8 mouse cellular contexts compared by ENCODE assay signal in the genomic region with DNA sequence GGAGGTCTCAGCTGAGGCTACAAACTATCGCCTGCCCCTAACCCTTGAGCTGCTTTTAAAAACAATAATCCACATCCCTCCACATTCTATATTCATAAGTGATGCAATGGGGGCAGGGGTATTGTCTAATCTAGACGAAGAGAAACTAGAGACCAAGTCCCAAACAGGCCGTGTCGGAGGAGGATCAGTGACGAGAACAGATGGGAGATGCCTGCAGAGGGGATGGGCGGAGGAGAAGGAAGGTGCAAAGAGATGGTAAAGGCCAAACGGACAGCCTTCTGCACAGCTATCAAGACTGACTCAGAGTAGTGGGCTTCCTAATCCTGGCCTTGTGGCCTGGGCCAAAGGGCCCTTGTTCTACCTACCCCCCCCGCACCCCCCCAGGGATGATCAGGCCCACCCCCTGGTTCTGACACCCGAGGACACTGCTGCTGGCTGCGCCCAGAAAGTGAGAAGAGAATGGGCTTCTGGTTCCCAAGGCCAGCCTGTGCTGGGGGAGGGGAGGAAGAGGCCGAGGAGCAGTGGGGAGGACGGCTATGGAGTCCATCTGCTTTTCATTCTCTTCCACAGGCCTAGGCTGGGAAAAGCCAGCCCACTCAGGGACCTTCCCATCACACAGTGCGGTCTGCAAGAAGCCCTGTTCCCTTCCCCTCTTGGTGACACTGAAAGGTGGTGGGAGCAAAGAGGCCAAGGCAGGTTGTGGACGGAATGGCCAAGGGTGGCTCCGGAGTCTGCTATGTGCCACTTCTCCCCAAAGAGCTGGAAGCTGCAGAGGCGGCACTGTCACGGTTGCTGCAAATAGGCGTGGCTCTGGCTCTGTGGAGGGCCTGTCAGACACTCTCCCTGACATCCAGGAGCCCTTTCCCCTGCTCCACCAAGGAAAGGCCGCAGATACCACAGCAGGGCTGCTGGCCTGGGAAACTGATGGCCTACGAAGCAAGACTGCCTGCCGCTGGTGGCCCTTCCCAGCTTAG. TPM values are rescaled to one million over a fixed set of nuclear protein-coding genes. Genes with fewer than 3 reads are reported as not detected.
A peak's percentile ranks its signal among the peaks of the same experiment; 100 is the strongest.
DNase-seq lines count a peak whose midpoint lies in the region; ATAC-seq and TF ChIP-seq lines count a peak whose summit lies in the region.

No protein-coding gene starts in this region.

- peaks cover 18% of the 10 kb centered on the region for H3K36me3 ChIP-seq in lung, postnatal 0 days (ENCODE audit: insufficient read depth, low read length)
- H3K36me3 ChIP-seq in heart, embryonic 15.5 days: peaks cover 22% of the 10 kb centered on the region
- peaks cover 40% of the 10 kb centered on the region for H3K36me3 ChIP-seq in liver, embryonic 11.5 days (ENCODE audit: control insufficient read depth, insufficient read depth, low read length)
- peaks cover 15% of the 10 kb centered on the region for H3K36me3 ChIP-seq in stomach, postnatal 0 days (ENCODE audit: control insufficient read depth, insufficient read depth, low read length)

- DNase-seq in cerebellum, adult 11-12 months: peak; percentile 72
- DNase-seq in cerebellum, adult 11 months: no peak
- DNase-seq in lung, postnatal 0 days (ENCODE audit: low spot score): no peak
- DNase-seq in lung, adult 18-20 months: no peak
- DNase-seq in liver, embryonic 11.5 days (ENCODE audit: low spot score): no peak
- no peak for DNase-seq in stomach, postnatal 0 days (ENCODE audit: low spot score)
- no peak for DNase-seq in thymus, postnatal 0 days (ENCODE audit: low spot score)

- H3K9ac ChIP-seq in lung, postnatal 0 days (replicated peaks; ENCODE audit: low read depth): no peak overlapping the region
- H3K9ac ChIP-seq in heart, embryonic 15.5 days: peak overlapping the region; percentile 98
- peak overlapping the region; percentile 95 for H3K9ac ChIP-seq in liver, embryonic 11.5 days (ENCODE audit: low read depth, low read length)
- H3K9ac ChIP-seq in stomach, postnatal 0 days (ENCODE audit: low read length): peak overlapping the region; percentile 88

- no peak for TF ChIP-seq EP300 in lung, postnatal 0 days (IDR thresholded peaks at IDR 0.05)
- TF ChIP-seq EP300 in stomach, postnatal 0 days (optimal IDR thresholded peaks at IDR 0.05): no peak

- H3K4me1 ChIP-seq in lung, postnatal 0 days (ENCODE audit: insufficient read depth, low read depth, low read length): peaks cover 16% of the 10 kb centered on the region
- H3K4me1 ChIP-seq in heart, embryonic 15.5 days (replicated peaks): peaks cover 60% of the 10 kb centered on the region
- H3K4me1 ChIP-seq in liver, embryonic 11.5 days (replicated peaks; ENCODE audit: control insufficient read depth, insufficient read depth, low read length): peaks cover 38% of the 10 kb centered on the region
- peaks cover 18% of the 10 kb centered on the region for H3K4me1 ChIP-seq in stomach, postnatal 0 days (replicated peaks; ENCODE audit: control insufficient read depth, insufficient read depth)

- TF ChIP-seq CTCF in lung, postnatal 0 days (IDR thresholded peaks at IDR 0.05): no peak
- no peak for TF ChIP-seq CTCF in stomach, postnatal 0 days (IDR thresholded peaks at IDR 0.05; ENCODE audit: low read depth)

- no peak for ATAC-seq in lung, postnatal 0 days
- ATAC-seq in heart, embryonic 15.5 days (replicated peaks; ENCODE audit: insufficient number of reproducible peaks, insufficient read depth, low FRiP score, low read depth): no peak
- no peak for ATAC-seq in liver, embryonic 11.5 days (replicated peaks; ENCODE audit: low FRiP score)
- ATAC-seq in stomach, postnatal 0 days (ENCODE audit: low FRiP score, low TSS enrichment): no peak

- H3K9me3 ChIP-seq in lung, postnatal 0 days (ENCODE audit: low read length): no peaks in the 10 kb centered on the region
- H3K9me3 ChIP-seq in heart, embryonic 15.5 days (replicated peaks): no peaks in the 10 kb centered on the region
- no peaks in the 10 kb centered on the region for H3K9me3 ChIP-seq in liver, embryonic 11.5 days (ENCODE audit: control insufficient read depth, low read length)
- no peaks in the 10 kb centered on the region for H3K9me3 ChIP-seq in stomach, postnatal 0 days (ENCODE audit: control insufficient read depth, low read length)

- H3K27ac ChIP-seq in lung, postnatal 0 days (ENCODE audit: low read length): 0 out of 2 replicates have a peak overlapping the region, but pooled peaks have one; percentile 38
- peak overlapping the region; percentile 59 for H3K27ac ChIP-seq in heart, embryonic 15.5 days
- peak overlapping the region; percentile 45; the same call in 1 of the 2 replicates for H3K27ac ChIP-seq in liver, embryonic 11.5 days (ENCODE audit: low read depth, low read length)
- H3K27ac ChIP-seq in stomach, postnatal 0 days (replicated peaks): peak overlapping the region; percentile 89

- no peak overlapping the region for H3K4me3 ChIP-seq in lung, postnatal 0 days (ENCODE audit: low read depth, low read length)
- peak overlapping the region; percentile 89 for H3K4me3 ChIP-seq in heart, embryonic 15.5 days
- H3K4me3 ChIP-seq in liver, embryonic 11.5 days (ENCODE audit: low read depth, low read length): peak overlapping the region; percentile 96
- H3K4me3 ChIP-seq in stomach, postnatal 0 days (ENCODE audit: low read depth, low read length): peak overlapping the region; percentile 12; the same call in 1 of the 2 replicates

- no peaks in the 10 kb centered on the region for H3K27me3 ChIP-seq in lung, postnatal 0 days (replicated peaks; ENCODE audit: insufficient read depth, low read length)
- no peaks in the 10 kb centered on the region for H3K27me3 ChIP-seq in heart, embryonic 15.5 days
- no peaks in the 10 kb centered on the region for H3K27me3 ChIP-seq in liver, embryonic 11.5 days (replicated peaks; ENCODE audit: control insufficient read depth, insufficient read depth, low read length)
- no peaks in the 10 kb centered on the region for H3K27me3 ChIP-seq in stomach, postnatal 0 days (ENCODE audit: control insufficient read depth, insufficient read depth, low read length)

- 55% methylated on average over 21 of the region's 21 CpGs for WGBS in lung, postnatal 0 days
- WGBS in heart, embryonic 15.5 days: 52% methylated on average over 21 of the region's 21 CpGs
- WGBS in liver, embryonic 11.5 days: 66% methylated on average over 21 of the region's 21 CpGs
- 48% methylated on average over 21 of the region's 21 CpGs for WGBS in stomach, postnatal 0 days

- H3K4me2 ChIP-seq in lung, postnatal 0 days (replicated peaks; ENCODE audit: low read depth, low read length): peak overlapping the region; percentile 97; the same call in 1 of the 2 replicates
- H3K4me2 ChIP-seq in heart, embryonic 15.5 days: peak overlapping the region; percentile 85
- H3K4me2 ChIP-seq in liver, embryonic 11.5 days: peak overlapping the region; percentile 98
- peak overlapping the region; percentile 93 for H3K4me2 ChIP-seq in stomach, postnatal 0 days (replicated peaks; ENCODE audit: low read depth)

RNA-seq across cellular contexts. Expression of gene Calm3, which starts 2.8 kb away (rescaled TPM):
- 61.7 and 63.6 TPM in 2 replicates for polyA plus RNA-seq in lung, postnatal 0 days (2015; fragmentation: Nextera tagmentation; extraction: Ambion mirVana)
- 96.4 and 98.4 TPM in 2 replicates for polyA plus RNA-seq in heart, embryonic 15.5 days (2015; fragmentation: Nextera tagmentation; extraction: Ambion mirVana)
- polyA plus RNA-seq in liver, embryonic 11.5 days (2014; fragmentation: Nextera tagmentation; extraction: Ambion mirVana): 147 and 169 TPM in 2 replicates
- polyA plus RNA-seq in stomach, postnatal 0 days (2015; fragmentation: Nextera tagmentation; extraction: Ambion mirVana): 49.1 and 58.7 TPM in 2 replicates
- polyA plus RNA-seq in thymus, postnatal 0 days (2015; fragmentation: Nextera tagmentation; extraction: Ambion mirVana): 201 and 212 TPM in 2 replicates

RNA-seq across cellular contexts. Expression of gene Ptgir, which starts 14.8 kb away (rescaled TPM):
- 2.0 and 2.4 TPM in 2 replicates for polyA plus RNA-seq in lung, postnatal 0 days (2015; fragmentation: Nextera tagmentation; extraction: Ambion mirVana)
- polyA plus RNA-seq in heart, embryonic 15.5 days (2015; fragmentation: Nextera tagmentation; extraction: Ambion mirVana): 0.86 and 1.2 TPM in 2 replicates
- 1.2 and 1.3 TPM in 2 replicates for polyA plus RNA-seq in liver, embryonic 11.5 days (2014; fragmentation: Nextera tagmentation; extraction: Ambion mirVana)
- 1.5 and 1.6 TPM in 2 replicates for polyA plus RNA-seq in stomach, postnatal 0 days (2015; fragmentation: Nextera tagmentation; extraction: Ambion mirVana)
- 1.9 and 2.6 TPM in 2 replicates for polyA plus RNA-seq in thymus, postnatal 0 days (2015; fragmentation: Nextera tagmentation; extraction: Ambion mirVana)

RNA-seq across cellular contexts. Expression of gene Pnmal2, which starts 23.4 kb away (rescaled TPM):
- polyA plus RNA-seq in lung, postnatal 0 days (2015; fragmentation: Nextera tagmentation; extraction: Ambion mirVana): 1.9 and 2.0 TPM in 2 replicates
- polyA plus RNA-seq in heart, embryonic 15.5 days (2015; fragmentation: Nextera tagmentation; extraction: Ambion mirVana): 4.7 and 6.2 TPM in 2 replicates
- polyA plus RNA-seq in liver, embryonic 11.5 days (2014; fragmentation: Nextera tagmentation; extraction: Ambion mirVana): 0.58 and 0.80 TPM in 2 replicates
- polyA plus RNA-seq in stomach, postnatal 0 days (2015; fragmentation: Nextera tagmentation; extraction: Ambion mirVana): 4.7 and 4.8 TPM in 2 replicates
- 5.1 and 6.4 TPM in 2 replicates for polyA plus RNA-seq in thymus, postnatal 0 days (2015; fragmentation: Nextera tagmentation; extraction: Ambion mirVana)

RNA-seq across cellular contexts. Expression of gene Gng8, which starts 29.5 kb away (rescaled TPM):
- polyA plus RNA-seq in lung, postnatal 0 days (2015; fragmentation: Nextera tagmentation; extraction: Ambion mirVana): 5.2 and 6.6 TPM in 2 replicates
- 4.2 and 5.2 TPM in 2 replicates for polyA plus RNA-seq in heart, embryonic 15.5 days (2015; fragmentation: Nextera tagmentation; extraction: Ambion mirVana)
- polyA plus RNA-seq in liver, embryonic 11.5 days (2014; fragmentation: Nextera tagmentation; extraction: Ambion mirVana): 1.8 and 3.3 TPM in 2 replicates
- polyA plus RNA-seq in stomach, postnatal 0 days (2015; fragmentation: Nextera tagmentation; extraction: Ambion mirVana): 7.3 and 7.4 TPM in 2 replicates
- polyA plus RNA-seq in thymus, postnatal 0 days (2015; fragmentation: Nextera tagmentation; extraction: Ambion mirVana): 0.44 and 0.85 TPM in 2 replicates

RNA-seq across cellular contexts. Expression of gene Pnmal1, which starts 38.4 kb away (rescaled TPM):
- polyA plus RNA-seq in lung, postnatal 0 days (2015; fragmentation: Nextera tagmentation; extraction: Ambion mirVana): 0.04 TPM in 1 of 2 replicates, not detected in the other
- 0.05 and 0.24 TPM in 2 replicates for polyA plus RNA-seq in heart, embryonic 15.5 days (2015; fragmentation: Nextera tagmentation; extraction: Ambion mirVana)
- 0.18 and 0.52 TPM in 2 replicates for polyA plus RNA-seq in liver, embryonic 11.5 days (2014; fragmentation: Nextera tagmentation; extraction: Ambion mirVana)
- 1.7 and 1.8 TPM in 2 replicates for polyA plus RNA-seq in stomach, postnatal 0 days (2015; fragmentation: Nextera tagmentation; extraction: Ambion mirVana)
- 0.04 TPM in 2 replicates for polyA plus RNA-seq in thymus, postnatal 0 days (2015; fragmentation: Nextera tagmentation; extraction: Ambion mirVana)

Comparison
In these comparisons a context has a peak if more than half of its experiments do, and no peak if none do; other contexts are left out.
1. H3K27ac ChIP-seq: peak in every context shown above with its lines; median percentile 89 in stomach, postnatal 0 days; 59 in heart, embryonic 15.5 days; 45 in liver, embryonic 11.5 days; 38 in lung, postnatal 0 days.